Mouse (Mus musculus) cerebellum, adult 11 months (tissue): ENCODE measurements around the gene Nfkbia.

Source experiments
- DNase-seq: peaks from one replicate; pipeline ENCODE4 v3.0.0; 2022

Gene Nfkbia

DNA sequence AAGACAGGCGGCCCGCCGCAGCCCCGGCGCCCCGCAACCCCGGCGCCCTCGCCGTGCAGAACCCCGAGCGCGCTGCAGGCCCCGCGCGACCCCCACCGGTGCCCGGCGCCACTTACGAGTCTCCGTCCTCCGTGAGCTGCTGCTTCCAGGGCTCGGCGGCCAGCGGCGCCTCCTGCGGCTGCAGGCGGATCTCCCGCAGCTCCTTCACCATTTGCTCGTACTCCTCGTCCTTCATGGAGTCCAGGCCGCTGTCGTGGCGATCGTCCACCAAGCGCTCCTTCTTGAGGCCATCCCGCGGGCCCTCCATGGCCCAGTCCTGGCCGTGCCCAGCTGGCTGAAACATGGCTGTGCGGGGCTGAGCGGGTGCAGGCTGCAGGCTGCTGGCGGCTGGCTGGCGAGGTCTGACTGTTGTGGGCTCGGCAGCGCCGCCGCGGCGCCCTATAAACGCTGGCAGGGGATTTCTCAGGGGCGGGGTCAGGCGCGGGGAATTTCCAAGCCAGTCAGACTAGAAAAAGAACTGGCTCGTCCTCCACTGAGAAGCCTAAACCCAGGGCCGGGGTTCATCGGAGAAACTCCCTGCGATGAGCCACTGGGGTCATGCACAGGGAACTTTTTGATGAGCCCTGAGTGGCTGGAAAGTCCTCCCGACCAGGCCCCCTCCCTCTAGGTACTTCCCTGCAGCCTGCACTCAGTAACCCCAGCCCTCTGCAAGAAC, at the start of gene Nfkbia:
TSS of gene Nfkbia (minus strand) at position 464 of the 715 bp plus-strand sequence.
- DNase-seq: peak; percentile 80

DNA sequence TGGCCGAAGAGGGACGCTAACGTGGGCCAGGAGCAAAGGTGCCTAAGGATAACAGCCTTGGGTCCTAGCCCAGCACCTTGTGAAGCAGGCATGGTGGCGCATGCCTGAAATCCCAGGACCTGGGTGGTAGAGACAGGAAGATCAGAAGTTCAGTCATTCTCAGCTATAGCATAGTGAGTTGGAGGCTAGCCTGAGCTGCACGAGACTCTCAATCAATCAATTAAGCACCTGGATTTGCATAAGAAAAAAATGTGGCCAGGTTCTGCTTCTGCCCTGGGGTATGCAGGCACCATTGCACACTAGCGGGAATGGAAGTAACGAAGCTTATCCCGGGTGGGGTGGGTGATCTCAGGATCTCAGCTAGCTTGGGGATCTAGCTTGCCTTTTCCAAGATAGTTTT, 46.7 kb upstream of the Nfkbia start:
- DNase-seq: no peak

DNA sequence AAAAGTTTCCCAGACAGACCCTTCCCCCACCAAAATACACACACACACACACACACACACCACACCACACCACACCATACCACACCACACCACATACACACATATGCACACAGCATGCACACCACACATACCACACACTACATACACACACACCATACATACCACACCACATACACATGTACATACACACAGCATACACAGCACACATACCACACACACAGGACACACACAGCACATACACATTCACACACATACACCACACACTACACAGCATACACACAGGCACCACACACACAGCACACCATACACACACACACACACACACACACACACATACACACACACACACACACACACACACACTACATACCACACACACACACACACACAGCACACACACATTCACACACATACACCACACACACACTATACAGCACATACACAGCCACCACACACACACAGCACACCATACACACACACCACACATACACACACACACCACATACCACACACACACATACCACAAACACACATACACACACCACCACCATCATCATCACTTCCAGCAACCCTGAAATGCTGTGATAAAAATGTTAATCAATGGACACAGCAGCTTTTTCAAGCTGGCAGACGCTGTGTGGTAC, 46.0 kb upstream of the Nfkbia start:
- DNase-seq: no peak

DNA sequence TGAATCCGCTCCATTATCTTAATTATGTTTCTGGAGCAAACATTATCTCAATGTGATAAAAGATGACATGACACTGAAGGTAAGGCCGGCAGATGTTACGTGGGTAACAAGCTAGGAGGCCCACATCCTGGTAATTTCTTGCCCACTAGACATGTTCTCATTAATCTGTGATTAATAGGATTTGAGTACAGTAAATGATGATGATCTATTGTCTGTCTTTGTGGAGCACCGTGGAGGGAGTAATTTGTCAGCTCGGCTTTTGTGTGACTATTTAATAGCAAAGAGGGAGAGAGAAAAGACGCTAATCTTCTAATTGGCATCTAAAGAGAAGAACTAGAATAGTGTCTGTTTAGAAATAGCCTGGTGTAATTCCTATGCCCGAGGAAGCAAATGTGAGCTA, 45.3 kb upstream of the Nfkbia start:
- no peak for DNase-seq

DNA sequence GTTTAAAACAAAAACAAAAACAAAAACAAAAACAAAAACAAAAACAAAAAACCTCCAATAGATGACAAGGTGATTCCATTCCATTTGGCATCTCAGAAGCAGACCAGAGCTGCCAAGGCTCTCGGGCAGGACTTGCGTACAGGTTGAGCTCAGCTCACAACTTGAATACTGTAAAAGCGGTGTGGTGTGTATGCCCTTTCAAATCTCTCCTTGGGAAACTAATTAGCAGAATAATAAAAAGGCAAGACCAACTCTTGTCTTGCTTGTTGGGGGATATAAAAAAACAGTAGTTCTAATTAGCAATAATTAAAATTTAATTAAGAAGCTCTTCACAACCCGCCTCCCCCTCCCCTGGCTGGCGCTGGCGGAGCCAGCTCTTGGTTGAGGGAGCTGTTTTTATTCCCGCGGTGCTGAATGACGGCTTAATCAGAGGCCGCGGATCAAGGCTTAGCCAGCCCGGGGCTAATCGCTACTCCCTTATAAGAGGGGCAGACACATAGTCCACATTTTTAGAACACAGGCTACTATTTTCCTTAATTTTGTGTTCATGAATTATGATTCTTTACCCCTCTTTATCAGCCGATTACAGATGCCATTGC, 44.2 kb upstream of the Nfkbia start:
- no peak for DNase-seq

DNA sequence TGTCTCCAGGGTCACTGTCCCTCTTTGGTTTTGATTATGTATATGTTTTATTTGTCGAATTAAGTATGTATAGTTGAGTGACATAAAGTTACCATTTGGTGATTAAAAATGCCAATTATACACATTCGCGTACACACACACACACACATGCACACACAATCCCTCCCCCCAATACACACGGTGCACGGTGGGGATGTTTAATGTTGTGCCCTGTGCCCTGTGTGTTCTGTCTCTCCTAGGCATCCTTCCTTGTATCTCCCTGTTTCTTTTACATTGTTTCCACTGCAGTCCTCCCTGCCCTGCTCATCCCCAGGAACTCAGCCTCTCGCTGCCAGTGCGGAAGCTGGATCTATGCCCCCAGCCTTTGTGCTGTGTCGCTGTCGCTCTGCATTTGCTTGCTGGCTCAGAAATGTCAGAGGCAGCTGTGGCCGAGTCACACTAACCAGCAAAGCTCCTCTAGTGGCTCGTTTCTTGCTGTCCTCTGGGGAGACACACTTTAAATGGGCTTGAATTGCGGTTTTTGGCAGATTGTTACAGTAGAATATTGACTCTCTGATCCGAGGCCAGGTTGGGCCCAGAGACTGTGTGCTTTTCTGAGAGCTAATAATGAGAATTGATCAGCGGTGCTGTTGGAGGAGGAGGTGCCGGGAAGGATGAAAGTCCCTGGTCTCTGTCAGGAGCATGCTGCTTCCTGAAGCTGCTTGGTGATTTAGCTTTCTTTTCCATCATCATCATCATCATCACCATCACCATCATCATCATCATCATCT, 34.7 kb upstream of the Nfkbia start:
- DNase-seq: no peak

DNA sequence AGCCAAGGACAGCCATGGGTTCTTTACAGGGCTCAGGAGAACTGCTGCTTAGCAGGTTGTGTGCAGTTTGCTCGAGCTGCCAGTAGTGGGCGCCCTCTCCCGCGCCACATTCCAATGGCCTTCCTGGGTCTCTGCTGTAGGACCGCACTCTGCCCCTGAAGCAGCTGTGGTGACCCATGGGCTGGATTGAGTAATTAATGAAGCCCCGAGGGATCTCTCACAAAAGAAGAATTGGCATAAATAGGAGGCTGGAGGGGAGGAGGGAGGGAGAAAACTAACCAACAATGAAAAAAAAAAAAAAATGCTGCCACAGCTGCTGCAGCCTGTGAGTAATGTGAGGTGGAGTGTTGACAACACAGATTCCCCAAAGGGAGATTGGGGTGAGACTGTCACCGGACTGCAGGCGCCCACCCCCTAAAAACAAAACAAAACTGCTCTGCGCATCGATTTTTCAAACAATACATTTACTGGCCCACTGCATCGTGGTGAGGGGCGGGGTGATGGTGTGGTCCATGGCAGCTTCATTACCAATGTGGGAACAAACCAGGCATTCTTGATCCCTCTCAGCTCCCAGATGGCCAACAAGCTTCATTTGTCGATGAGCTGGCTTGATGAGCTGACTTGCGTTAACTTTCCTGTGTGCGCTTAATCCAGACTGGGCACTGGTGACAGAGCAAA, 25.8 kb upstream of the Nfkbia start:
- peak; percentile 8 for DNase-seq

DNA sequence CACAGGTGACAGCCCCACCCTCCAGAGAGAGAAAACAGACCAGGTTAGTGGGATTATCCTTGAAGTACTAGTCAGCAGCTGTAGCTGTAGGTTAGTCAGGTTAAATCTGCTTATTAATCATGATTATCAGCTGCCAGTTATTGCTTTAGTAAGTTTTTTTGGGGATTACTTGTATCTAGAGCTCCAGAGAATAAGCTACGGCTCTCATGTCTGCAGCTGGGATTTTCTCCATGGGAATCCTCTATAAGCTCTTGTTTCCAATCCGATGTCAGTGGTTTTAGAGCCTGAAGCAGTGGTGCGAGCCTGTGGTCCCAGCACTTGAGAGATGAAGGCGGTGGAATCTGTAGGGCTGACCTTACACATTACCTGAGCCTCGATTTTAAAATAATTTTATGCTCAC, 16.4 kb upstream of the Nfkbia start:
- no peak for DNase-seq

DNA sequence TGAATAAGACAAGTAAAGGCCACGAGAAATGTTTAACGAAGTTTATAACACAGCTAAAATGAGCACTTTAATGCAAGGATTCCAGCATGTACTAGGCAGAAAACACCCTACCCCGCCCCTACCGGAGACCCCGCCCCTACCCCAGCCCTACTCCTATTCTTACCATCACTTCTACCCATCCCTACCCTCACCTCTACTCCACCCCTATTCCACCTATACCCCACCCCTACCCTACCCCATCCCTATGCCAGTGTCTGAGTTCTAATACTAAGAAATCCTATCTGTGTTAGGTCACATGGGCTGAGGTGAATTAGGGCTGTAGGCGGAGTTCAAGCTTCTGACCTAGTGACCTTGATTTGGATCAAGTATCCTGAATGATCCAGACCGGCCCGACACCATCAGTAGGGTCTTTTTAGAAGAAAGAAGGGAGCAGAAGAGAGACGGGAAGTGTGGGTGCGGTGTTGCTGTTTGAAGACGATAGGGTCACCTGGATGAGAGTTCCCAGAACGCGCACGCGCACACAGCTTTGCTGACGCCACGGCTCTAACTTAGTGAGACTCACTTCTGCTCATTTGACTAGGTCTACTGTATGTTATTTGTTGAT, 15.0 kb upstream of the Nfkbia start:
- no peak for DNase-seq

DNA sequence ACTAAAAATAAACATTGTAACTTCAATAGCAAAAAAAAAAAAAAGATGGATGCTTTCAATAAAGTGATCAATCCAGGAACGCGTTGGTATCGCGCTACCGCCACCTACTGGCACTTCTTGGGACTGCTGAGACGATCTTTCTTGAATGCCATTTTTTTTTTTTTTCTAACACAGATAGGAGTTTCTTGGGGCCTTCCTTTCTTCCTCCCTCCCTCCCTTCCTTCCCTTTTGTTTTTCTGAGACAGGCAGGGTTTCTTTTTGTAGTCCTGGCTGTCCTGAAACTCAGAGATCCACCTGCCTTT, 13.5 kb upstream of the Nfkbia start:
- no peak for DNase-seq

DNA sequence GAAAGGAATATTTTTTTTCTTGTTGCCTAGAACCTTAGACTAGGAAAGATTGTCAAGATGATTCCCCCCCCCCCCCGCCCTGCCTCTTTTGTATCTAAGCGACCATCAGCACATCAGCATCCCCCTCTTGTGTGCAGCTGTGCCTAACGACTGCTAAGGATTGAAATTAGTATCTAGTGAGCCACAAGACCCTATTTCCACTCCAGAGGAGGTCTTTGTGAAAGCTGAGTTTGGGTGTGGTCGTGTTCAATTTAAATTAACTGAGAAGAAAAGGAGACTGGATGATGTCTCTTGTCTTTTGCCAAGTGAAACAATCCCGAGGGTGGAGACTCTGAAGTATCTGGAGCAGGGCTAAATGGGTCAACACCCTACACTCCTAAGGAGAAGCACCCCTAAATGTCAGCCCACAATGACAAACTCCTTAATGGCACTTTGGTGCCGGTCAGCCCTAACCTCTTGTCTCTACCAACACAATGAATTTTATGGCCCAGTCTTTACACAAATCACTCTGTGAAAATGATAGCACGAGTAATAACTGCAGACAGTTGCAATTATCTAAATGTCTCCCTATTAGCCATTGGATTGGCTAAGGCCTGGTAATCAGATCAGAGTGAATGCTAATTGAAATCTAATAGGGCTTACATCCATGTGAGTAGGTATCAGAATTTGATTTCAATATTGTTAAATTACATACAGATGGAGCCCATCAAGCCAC, 13.0 kb upstream of the Nfkbia start:
- no peak for DNase-seq

DNA sequence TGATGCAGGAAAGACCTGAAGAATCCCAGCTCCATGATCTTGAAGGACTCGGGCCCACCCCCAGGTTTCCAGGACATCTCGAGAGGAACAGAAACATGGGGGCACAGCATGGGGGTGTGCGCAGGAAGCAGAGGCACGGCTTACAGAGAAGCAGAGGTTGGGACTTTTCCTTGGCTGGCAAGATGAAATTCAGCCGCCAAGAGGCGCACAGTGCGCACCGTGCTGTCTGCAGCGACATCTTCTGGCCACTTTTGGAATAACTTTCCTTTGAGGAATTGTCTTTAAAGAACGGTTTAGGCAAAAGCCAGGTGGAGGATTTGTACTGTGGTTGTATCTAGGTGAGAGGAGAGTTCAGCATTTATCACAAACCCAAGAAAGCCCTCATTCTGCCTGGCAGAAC, 6.6 kb upstream of the Nfkbia start:
- DNase-seq: peak; percentile 71

DNA sequence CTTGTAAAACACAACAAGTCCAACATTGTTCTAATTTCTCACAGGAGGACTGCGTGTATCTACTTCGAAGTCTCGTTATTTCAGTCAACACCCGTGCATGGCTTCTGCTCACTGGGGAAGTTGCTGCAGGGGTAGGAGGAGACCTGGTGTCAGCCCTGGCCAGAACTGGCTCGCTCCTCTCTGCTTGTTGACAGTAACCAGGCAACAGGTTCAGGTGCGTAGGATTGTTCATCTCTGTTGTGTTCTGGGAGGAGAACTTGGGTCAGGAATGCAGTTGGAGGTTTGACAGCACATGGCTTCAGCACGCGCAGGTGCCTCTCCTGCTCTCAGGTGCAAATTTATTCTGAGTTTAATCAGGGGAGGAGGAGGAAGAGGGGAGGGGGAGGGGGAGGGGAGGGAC, 5.3 kb upstream of the Nfkbia start:
- DNase-seq: no peak

DNA sequence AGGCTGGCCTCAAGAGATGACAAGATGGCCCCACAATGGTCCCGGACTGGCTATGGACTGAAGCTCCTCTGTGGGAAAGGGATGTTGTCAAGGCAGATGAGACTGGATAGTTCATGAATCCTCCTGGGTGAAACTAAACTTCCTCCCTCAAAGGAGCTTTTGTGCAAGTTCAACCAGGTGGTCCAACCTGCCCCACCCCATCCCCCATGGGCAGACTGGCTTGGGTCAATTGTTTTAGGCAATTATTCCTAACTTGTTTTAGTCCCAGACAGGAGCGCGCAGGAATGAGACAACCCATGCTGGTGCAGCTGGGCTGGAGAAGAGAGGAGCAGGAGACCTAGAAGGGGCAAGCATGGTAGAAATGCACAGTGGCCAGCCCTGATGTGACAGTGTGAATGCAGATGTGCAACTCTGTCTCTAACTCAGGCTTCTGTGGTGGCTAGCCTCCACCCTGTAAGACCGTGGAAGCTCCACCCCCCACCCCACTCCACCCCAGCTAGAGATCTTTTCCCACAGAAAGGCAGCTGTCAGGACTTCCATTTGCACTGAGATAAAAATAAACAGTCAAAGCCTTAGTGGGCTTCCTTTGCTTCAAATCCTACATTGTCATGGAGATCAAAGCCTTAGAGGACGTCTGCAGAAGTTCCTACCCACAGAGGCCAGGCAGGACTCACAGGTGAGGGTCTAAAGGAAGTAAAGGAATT, 3.6 kb upstream of the Nfkbia start:
- DNase-seq: no peak

DNA sequence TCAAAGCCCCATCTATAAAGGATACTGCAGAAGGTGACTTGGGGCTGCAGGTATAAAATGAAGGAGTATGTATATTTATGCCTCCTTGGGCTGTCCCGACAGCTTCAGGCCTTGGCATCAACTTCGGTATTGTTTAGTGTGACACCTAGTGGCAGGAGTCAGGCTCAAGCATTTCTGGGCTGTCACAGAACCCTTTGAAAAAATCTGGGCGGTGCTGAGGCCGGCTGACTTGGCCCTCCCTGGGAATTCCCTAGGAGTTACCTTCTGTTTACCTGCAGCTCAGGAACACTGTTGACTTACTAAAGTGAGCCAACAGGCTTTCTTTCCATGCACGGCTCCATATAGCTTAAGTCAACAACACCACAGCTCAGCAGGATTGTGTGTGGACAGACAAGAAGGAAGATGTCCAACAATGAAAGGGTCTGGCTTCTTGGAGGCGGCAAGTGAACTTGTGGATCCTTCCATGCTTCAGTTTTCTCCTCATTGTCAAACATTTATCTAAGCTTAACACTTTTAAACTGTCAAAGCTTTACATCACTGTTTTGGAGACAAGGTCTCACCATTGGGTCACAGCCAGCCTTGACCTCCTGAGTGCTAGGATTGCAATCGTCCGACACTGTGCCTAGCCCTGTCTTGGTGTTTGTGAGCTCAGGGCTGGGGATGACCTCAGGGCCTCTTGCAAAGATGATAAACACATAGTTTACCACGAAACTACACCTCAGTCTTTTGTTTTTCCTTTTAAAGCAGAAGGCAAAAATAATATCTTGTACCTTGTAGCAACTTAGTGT, 2.9 kb upstream of the Nfkbia start:
- DNase-seq: peak; percentile 68

DNA sequence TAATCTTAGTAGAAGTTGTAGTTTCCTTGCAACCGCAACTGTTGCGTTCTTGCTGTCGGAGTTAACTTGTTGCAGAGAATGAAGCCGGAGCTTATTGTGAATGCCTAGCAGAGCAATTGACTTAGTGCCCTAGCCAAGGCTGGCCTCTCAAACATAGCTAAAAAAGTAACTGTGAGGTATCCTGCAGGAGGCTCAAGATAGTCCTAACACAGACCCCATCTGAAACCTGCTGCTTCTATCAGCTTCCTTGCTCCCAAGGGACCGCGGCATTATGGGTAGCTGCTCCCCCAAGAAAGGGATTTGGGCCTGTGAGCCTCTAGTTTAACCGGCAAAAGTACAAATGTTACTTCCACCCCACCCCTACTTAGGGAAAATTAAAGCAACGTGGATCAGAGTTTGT, 934 bp upstream of the Nfkbia start:
- DNase-seq: no peak

DNA sequence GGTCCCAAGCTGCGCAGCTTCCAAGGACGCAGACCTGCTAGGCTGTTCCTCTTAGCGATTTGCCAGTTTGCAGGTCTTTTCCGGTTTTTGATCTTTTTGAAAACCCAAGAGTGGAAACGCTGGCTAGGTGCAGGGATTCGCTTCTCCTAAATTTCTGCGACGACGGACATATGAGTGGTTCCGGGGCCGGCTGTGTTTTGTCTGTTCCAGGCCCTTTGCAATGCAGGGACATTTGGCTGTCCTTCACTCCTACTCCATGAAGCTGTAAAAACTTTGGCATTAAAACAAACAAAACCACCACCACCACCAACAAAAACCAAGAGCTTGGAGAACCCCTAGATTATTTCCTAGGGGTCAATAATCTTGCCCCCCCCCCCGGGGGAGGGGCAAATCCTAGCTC, 494 bp upstream of the Nfkbia start:
- no peak for DNase-seq

DNA sequence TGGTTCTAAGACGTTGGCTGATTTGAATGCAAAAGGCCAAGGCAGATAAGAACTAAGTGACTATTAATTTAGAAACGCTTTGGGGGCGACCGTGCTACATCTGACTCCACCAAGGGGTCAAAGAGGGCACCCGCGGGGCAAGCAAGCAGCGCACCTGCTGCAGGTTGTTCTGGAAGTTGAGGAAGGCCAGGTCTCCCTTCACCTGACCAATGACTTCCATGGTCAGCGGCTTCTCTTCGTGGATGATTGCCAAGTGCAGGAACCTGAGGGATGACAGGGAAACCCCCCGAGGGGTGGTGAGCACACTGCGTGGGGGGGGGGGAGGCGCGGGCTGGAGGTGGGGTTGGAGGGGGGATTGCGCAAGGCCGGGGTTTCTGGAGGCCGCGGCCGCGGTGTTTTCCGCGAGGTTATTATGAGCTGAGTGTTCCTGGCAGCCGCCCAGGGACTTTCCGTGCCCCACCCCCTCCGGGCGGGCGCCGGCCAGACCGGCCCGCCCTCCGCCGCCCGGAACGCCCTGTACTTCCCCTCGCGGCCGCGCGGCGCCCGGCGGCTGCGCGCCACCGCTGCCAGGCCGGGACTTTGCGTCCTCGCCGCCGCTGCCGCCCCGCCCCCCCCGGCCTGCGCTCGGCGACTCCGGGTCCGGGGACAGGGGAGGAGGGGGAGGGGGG, 797 bp downstream of the Nfkbia start:
- peak; percentile 89 for DNase-seq

DNA sequence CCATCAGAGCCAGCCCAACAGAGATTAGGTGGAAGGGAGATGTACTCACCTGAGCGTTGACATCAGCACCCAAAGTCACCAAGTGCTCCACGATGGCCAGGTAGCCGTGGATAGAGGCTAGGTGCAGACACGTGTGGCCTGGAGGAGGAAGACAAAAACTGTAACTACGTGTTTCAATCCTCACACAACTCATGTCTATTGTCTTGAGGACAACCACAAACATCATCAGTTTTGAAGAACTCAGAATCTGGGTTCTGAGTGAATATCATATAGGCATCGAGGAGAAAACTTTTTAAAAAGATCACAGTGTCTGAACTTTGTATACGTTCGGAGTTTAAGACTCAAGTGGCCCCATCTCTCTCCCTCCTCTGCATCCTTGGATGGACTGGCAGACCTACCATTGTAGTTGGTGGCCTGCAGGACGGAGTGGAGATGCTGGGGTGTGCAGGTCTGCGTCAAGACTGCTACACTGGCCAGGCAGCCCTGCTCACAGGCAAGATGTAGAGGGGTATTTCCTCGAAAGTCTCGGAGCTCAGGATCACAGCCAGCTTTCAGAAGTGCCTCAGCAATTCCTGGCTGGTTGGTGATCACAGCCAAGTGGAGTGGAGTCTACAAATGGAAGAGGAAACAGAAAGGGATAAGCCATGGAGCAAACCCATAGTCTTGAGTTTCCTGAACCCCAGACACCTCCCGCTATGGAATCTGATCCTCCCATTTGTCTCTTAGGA, 1.6 kb downstream of the Nfkbia start:
- DNase-seq: peak; percentile 28
